In genomic region chr6:143479239-143479638, GRCm38 (mm10) we compare ENCODE assay signal across 30 mouse cellular contexts.
A peak's percentile ranks its signal among the peaks of the same experiment; 100 is the strongest.
DNase-seq lines count a peak whose midpoint lies in the region; ATAC-seq and TF ChIP-seq lines count a peak whose summit lies in the region.
"Had no signal": no experiment of that assay in that cellular context is flagged by ENCODE, and none has a peak within 500 bp of the region (broad histone marks: within the 10 kb centered on the region; RNA-seq: fewer than 3 reads in every experiment).

No protein-coding gene starts in this region.

- peak; percentile 43 for DNase-seq in heart, adult 11 months
- no peak for DNase-seq in heart, embryonic 10.5 days (ENCODE audit: low spot score)
- DNase-seq in midbrain, embryonic 11.5 days (ENCODE audit: low spot score, missing footprints): peak; percentile 45
- no peak for DNase-seq in cerebellum, adult 2 months
- DNase-seq in cerebellum, adult 8-10 months: no peak
- DNase-seq: adrenal gland, adult 8-10 months; cerebellum, adult 9-10 months; cerebellum, postnatal 36 days; embryo, embryonic 11 days; gastrocnemius, postnatal 25 days; heart, adult 2 months; heart, postnatal 10 days; kidney, adult 9 months; kidney, postnatal 10 days; layer of hippocampus, postnatal 36 days; retina, postnatal 1 day; right cerebral cortex, postnatal 14 days had no signal

- no peaks in the 10 kb centered on the region for H3K27me3 ChIP-seq in heart, embryonic 10.5 days (ENCODE audit: insufficient read depth, poor library complexity, severe bottlenecking)
- H3K27me3 ChIP-seq in midbrain, embryonic 11.5 days (ENCODE audit: control insufficient read depth, insufficient read depth, low read length): no peaks in the 10 kb centered on the region
- H3K27me3 ChIP-seq in midbrain, embryonic 13.5 days: no peaks in the 10 kb centered on the region
- H3K27me3 ChIP-seq in cerebellum, adult 2 months (ENCODE audit: control insufficient read depth, insufficient read depth, low read length): no peaks in the 10 kb centered on the region
- H3K27me3 ChIP-seq: embryonic facial prominence, embryonic 12.5 days; heart, embryonic 13.5 days; limb, embryonic 15.5 days; stomach, embryonic 15.5 days had no signal

- TF ChIP-seq POLR2A in cerebellum, adult 2 months (IDR thresholded peaks at IDR 0.05; ENCODE audit: borderline replicate concordance, insufficient read depth, low read length): no peak

- no peaks in the 10 kb centered on the region for H3K36me3 ChIP-seq in heart, embryonic 10.5 days
- no peaks in the 10 kb centered on the region for H3K36me3 ChIP-seq in midbrain, embryonic 11.5 days (ENCODE audit: control insufficient read depth, insufficient read depth, low read length)
- no peaks in the 10 kb centered on the region for H3K36me3 ChIP-seq in midbrain, embryonic 13.5 days
- H3K36me3 ChIP-seq: embryonic facial prominence, embryonic 12.5 days; heart, embryonic 13.5 days; limb, embryonic 10.5 days; limb, embryonic 15.5 days; stomach, embryonic 15.5 days had no signal

- H3K9ac ChIP-seq in midbrain, embryonic 11.5 days (ENCODE audit: low read length): no peak overlapping the region
- no peak overlapping the region for H3K9ac ChIP-seq in midbrain, embryonic 13.5 days (replicated peaks)
- H3K9ac ChIP-seq: embryonic facial prominence, embryonic 12.5 days; heart, embryonic 13.5 days; hindbrain, embryonic 14.5 days; limb, embryonic 15.5 days; liver, embryonic 14.5 days; stomach, embryonic 15.5 days had no signal

- TF ChIP-seq CTCF in cerebellum, adult 2 months (IDR thresholded peaks at IDR 0.05; ENCODE audit: borderline replicate concordance, insufficient read depth, low read depth, low read length): no peak

- no peaks in the 10 kb centered on the region for H3K4me1 ChIP-seq in heart, embryonic 10.5 days
- no peaks in the 10 kb centered on the region for H3K4me1 ChIP-seq in midbrain, embryonic 11.5 days (ENCODE audit: control insufficient read depth, insufficient read depth, low read length)
- H3K4me1 ChIP-seq in midbrain, embryonic 13.5 days (replicated peaks): no peaks in the 10 kb centered on the region
- H3K4me1 ChIP-seq in cerebellum, adult 2 months (ENCODE audit: control insufficient read depth, insufficient read depth, low read length): no peaks in the 10 kb centered on the region
- H3K4me1 ChIP-seq: embryonic facial prominence, embryonic 12.5 days; limb, embryonic 15.5 days; stomach, embryonic 15.5 days had no signal

- no peak overlapping the region for H3K27ac ChIP-seq in heart, embryonic 10.5 days
- H3K27ac ChIP-seq in midbrain, embryonic 11.5 days (ENCODE audit: low read depth, low read length): no peak overlapping the region
- no peak overlapping the region for H3K27ac ChIP-seq in midbrain, embryonic 13.5 days
- no peak overlapping the region for H3K27ac ChIP-seq in cerebellum, adult 2 months (ENCODE audit: insufficient read depth, low read length)
- H3K27ac ChIP-seq: embryonic facial prominence, embryonic 12.5 days; heart, adult 2 months; heart, embryonic 13.5 days; hindbrain, embryonic 14.5 days; limb, embryonic 10.5 days; limb, embryonic 15.5 days; liver, embryonic 14.5 days; stomach, embryonic 15.5 days had no signal

- no peak overlapping the region for H3K4me3 ChIP-seq in heart, embryonic 10.5 days
- no peak overlapping the region for H3K4me3 ChIP-seq in midbrain, embryonic 11.5 days (ENCODE audit: low read depth, low read length)
- no peak overlapping the region for H3K4me3 ChIP-seq in midbrain, embryonic 13.5 days (replicated peaks)
- H3K4me3 ChIP-seq in cerebellum, adult 2 months (replicated peaks; ENCODE audit: insufficient read depth, low read depth, low read length): no peak overlapping the region
- H3K4me3 ChIP-seq: embryonic facial prominence, embryonic 12.5 days; heart, adult 2 months; heart, embryonic 13.5 days; limb, embryonic 10.5 days; limb, embryonic 15.5 days; stomach, embryonic 15.5 days had no signal

- no peaks in the 10 kb centered on the region for H3K9me3 ChIP-seq in heart, embryonic 10.5 days
- peaks cover 3% of the 10 kb centered on the region; the same call in 1 of the 2 replicates for H3K9me3 ChIP-seq in midbrain, embryonic 11.5 days (ENCODE audit: control insufficient read depth, low read length)
- 0 out of 2 replicates have a peak, but pooled peaks cover 3% of the 10 kb centered on the region for H3K9me3 ChIP-seq in midbrain, embryonic 13.5 days
- H3K9me3 ChIP-seq: embryonic facial prominence, embryonic 12.5 days; limb, embryonic 10.5 days; limb, embryonic 15.5 days; stomach, embryonic 15.5 days had no signal

- no peak for ATAC-seq in midbrain, embryonic 11.5 days (ENCODE audit: low FRiP score)
- no peak for ATAC-seq in midbrain, embryonic 13.5 days
- peak; percentile 55 for ATAC-seq in megakaryocyte-erythroid progenitor cell, adult 5-6 weeks (replicated peaks; ENCODE audit: low FRiP score, low TSS enrichment, poor library complexity, severe bottlenecking)
- ATAC-seq: activated CD4-positive, CD25-positive, alpha-beta regulatory T cell, adult 4 months; forebrain, embryonic 14.5 days; intestine, postnatal 0 days; midbrain, embryonic 16.5 days had no signal

- H3K4me2 ChIP-seq in midbrain, embryonic 11.5 days: no peak overlapping the region
- H3K4me2 ChIP-seq in midbrain, embryonic 13.5 days (replicated peaks): no peak overlapping the region
- H3K4me2 ChIP-seq: embryonic facial prominence, embryonic 12.5 days; heart, embryonic 13.5 days; hindbrain, embryonic 14.5 days; limb, embryonic 15.5 days; stomach, embryonic 15.5 days had no signal

- 63% methylated on average over 7 of the region's 7 CpGs for WGBS in heart, embryonic 10.5 days
- 90% methylated on average over 7 of the region's 7 CpGs for WGBS in midbrain, embryonic 11.5 days
- WGBS in midbrain, embryonic 13.5 days: 87% methylated on average over 7 of the region's 7 CpGs
- WGBS in cerebellum, adult 2 months: 76% methylated on average over 7 of the region's 7 CpGs

Comparison
In these comparisons a context has a peak if more than half of its experiments do, and no peak if none do; other contexts are left out.
1. DNase-seq: peak in heart, adult 11 months (single experiment) and midbrain, embryonic 11.5 days (single experiment); none in heart, embryonic 10.5 days (single experiment), cerebellum, adult 2 months (0 of 2) and cerebellum, adult 8-10 months (single experiment).